8 mouse cellular contexts compared by ENCODE assay signal in genomic region chr17:85995727-85996126, GRCm38 (mm10).
DNase-seq lines count a peak whose midpoint lies in the region; ATAC-seq and TF ChIP-seq lines count a peak whose summit lies in the region.

No protein-coding gene starts in this region.

- peaks cover 4% of the 10 kb centered on the region; the same call in 1 of the 2 replicates for H3K9me3 ChIP-seq in midbrain, postnatal 0 days (ENCODE audit: low read length)
- peaks cover 9% of the 10 kb centered on the region for H3K9me3 ChIP-seq in midbrain, embryonic 15.5 days
- no peaks in the 10 kb centered on the region for H3K9me3 ChIP-seq in heart, embryonic 11.5 days (replicated peaks; ENCODE audit: control insufficient read depth, low read length)

- H3K4me3 ChIP-seq in midbrain, postnatal 0 days (ENCODE audit: low read depth, low read length) = no peak overlapping the region
- no peak overlapping the region for H3K4me3 ChIP-seq in midbrain, embryonic 15.5 days
- no peak overlapping the region for H3K4me3 ChIP-seq in heart, embryonic 11.5 days (ENCODE audit: low read depth, low read length)

- H3K9ac ChIP-seq in midbrain, postnatal 0 days (replicated peaks; ENCODE audit: low read length, poor library complexity, severe bottlenecking) = no peak overlapping the region
- no peak overlapping the region for H3K9ac ChIP-seq in midbrain, embryonic 15.5 days
- H3K9ac ChIP-seq in heart, embryonic 11.5 days (ENCODE audit: low read depth, low read length) = no peak overlapping the region

- peak; percentile 86 for DNase-seq in midbrain, postnatal 0 days (ENCODE audit: low spot score)
- peak; percentile 50 to 73 for DNase-seq in cerebellum, postnatal 4 days (ENCODE audit: low spot score in 2 of 2)
- DNase-seq in layer of hippocampus, postnatal 14 days (ENCODE audit: low spot score in 2 of 2) = peak; percentile 36 to 66
- DNase-seq in ovary, adult 18-20 months (ENCODE audit: low spot score) = peak; percentile 39
- DNase-seq in spleen, adult 18-20 months = no peak
- no peak for DNase-seq in retina, embryonic 14.5 days (ENCODE audit: low spot score)

- no peak overlapping the region for H3K4me2 ChIP-seq in midbrain, postnatal 0 days (ENCODE audit: low read depth, low read length, poor library complexity, severe bottlenecking)
- no peak overlapping the region for H3K4me2 ChIP-seq in midbrain, embryonic 15.5 days
- H3K4me2 ChIP-seq in heart, embryonic 11.5 days = no peak overlapping the region

- H3K36me3 ChIP-seq in midbrain, postnatal 0 days (ENCODE audit: insufficient read depth, low read length) = no peaks in the 10 kb centered on the region
- H3K36me3 ChIP-seq in midbrain, embryonic 15.5 days (replicated peaks) = peaks cover 6% of the 10 kb centered on the region; the same call in 1 of the 2 replicates
- peaks cover 3% of the 10 kb centered on the region; the same call in 1 of the 2 replicates for H3K36me3 ChIP-seq in heart, embryonic 11.5 days (ENCODE audit: control insufficient read depth, insufficient read depth, low read length)

- H3K27ac ChIP-seq in midbrain, postnatal 0 days (ENCODE audit: low read depth, low read length) = no peak overlapping the region
- H3K27ac ChIP-seq in midbrain, embryonic 15.5 days = no peak overlapping the region
- H3K27ac ChIP-seq in heart, embryonic 11.5 days (ENCODE audit: low read depth, low read length) = no peak overlapping the region

- no peaks in the 10 kb centered on the region for H3K27me3 ChIP-seq in midbrain, postnatal 0 days (ENCODE audit: insufficient read depth, low read length)
- H3K27me3 ChIP-seq in midbrain, embryonic 15.5 days (replicated peaks) = no peaks in the 10 kb centered on the region
- H3K27me3 ChIP-seq in heart, embryonic 11.5 days (ENCODE audit: control insufficient read depth, insufficient read depth, low read length) = no peaks in the 10 kb centered on the region

- TF ChIP-seq CTCF in midbrain, postnatal 0 days (IDR thresholded peaks at IDR 0.05) = no peak

- WGBS in midbrain, postnatal 0 days = 60% methylated on average over 2 of the region's 2 CpGs
- WGBS in midbrain, embryonic 15.5 days = 72% methylated on average over 2 of the region's 2 CpGs
- WGBS in heart, embryonic 11.5 days (ENCODE audit: insufficient replicate concordance) = 59% methylated on average over 2 of the region's 2 CpGs

- no peaks in the 10 kb centered on the region for H3K4me1 ChIP-seq in midbrain, postnatal 0 days (ENCODE audit: insufficient read depth, low read length)
- H3K4me1 ChIP-seq in midbrain, embryonic 15.5 days = no peaks in the 10 kb centered on the region
- no peaks in the 10 kb centered on the region for H3K4me1 ChIP-seq in heart, embryonic 11.5 days (ENCODE audit: control insufficient read depth, insufficient read depth, low read length)

- no peak for ATAC-seq in midbrain, postnatal 0 days (ENCODE audit: low FRiP score)
- no peak for ATAC-seq in midbrain, embryonic 15.5 days (replicated peaks)
- ATAC-seq in heart, embryonic 11.5 days (replicated peaks; ENCODE audit: insufficient number of reproducible peaks, low FRiP score, low TSS enrichment) = peak; percentile 61; the same call in 1 of the 2 replicates

Comparison
In these comparisons a context has a peak if more than half of its experiments do, and no peak if none do; other contexts are left out.
1. DNase-seq: peak in midbrain, postnatal 0 days (single experiment), cerebellum, postnatal 4 days (2 of 2), layer of hippocampus, postnatal 14 days (2 of 2) and ovary, adult 18-20 months (single experiment); none in spleen, adult 18-20 months (0 of 2) and retina, embryonic 14.5 days (single experiment).